Mouse (Mus musculus): ENCODE data around the gene Gzma.
A peak's percentile ranks its signal among the peaks of the same experiment; 100 is the strongest.

DNA sequence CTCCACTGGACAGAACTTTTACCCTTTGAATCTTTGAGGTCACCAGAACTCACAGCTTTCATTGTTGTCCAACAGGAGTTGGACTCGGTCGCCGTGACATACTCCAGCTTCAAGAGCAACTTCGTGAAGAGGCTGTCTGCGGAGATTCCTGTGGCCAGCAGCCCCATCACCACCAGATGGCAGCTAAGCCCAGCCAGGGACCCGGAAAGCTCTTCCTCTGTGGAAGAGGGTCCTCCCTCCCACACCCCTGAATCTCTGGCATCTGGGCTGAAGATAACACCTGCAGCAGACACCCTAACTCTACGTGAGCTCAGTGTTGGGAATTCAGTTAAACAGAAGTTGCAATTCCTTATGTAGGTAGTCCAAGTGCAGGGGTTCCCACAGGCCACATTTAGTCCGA is 45.0 kb downstream of the Gzma start:
- TF ChIP-seq CTCF (IDR thresholded peaks at IDR 0.05; ENCODE audit: extremely low read depth, insufficient read depth, low read length) = peak; percentile 22; the same call in 1 of the 2 replicates
- no peak for TF ChIP-seq POLR2A (IDR thresholded peaks at IDR 0.05; ENCODE audit: extremely low read depth, insufficient read depth, low read length)

Data from cortical plate, adult 2 months (tissue).